Mouse (Mus musculus) embryonic facial prominence, embryonic 13.5 days (tissue): ENCODE results near the gene Gm16181. TPM values are rescaled to one million over a fixed set of nuclear protein-coding genes. Genes with fewer than 3 reads are reported as not detected.

Source experiments
- ATAC-seq: fragments of 200-750 bp; cut with Nextera tagmentation; 2 replicates; pipeline ENCODE4 v1.8.0; 2017; ENCODE audit warnings: low read depth; ENCODE audit not compliant: insufficient number of reproducible peaks, insufficient read depth, low FRiP score, low TSS enrichment
- H3K27ac ChIP-seq: fragments of 300-500 bp; sonication (generic); 2 replicates; pipeline ENCODE4 v1.5.1; 2015; ENCODE audit warnings: moderate library complexity, mild to moderate bottlenecking, inconsistent platforms
- H3K27me3 ChIP-seq: fragments of 300-500 bp; sonication (generic); 2 replicates; pipeline ENCODE4 v1.6.1; 2015; ENCODE audit warnings: mild to moderate bottlenecking, inconsistent platforms
- H3K36me3 ChIP-seq: fragments of 300-500 bp; sonication (generic); 2 replicates; pipeline ENCODE4 v1.6.1; 2015; ENCODE audit warnings: mild to moderate bottlenecking, inconsistent platforms
- H3K4me1 ChIP-seq: fragments of 300-500 bp; sonication (generic); 2 replicates; pipeline ENCODE4 v1.6.1; 2015; ENCODE audit warnings: inconsistent platforms
- H3K4me2 ChIP-seq: fragments of 300-500 bp; sonication (generic); 2 replicates; pipeline ENCODE4 v1.6.1; 2015; ENCODE audit warnings: moderate library complexity, mild to moderate bottlenecking, inconsistent platforms
- H3K4me3 ChIP-seq: fragments of 300-500 bp; sonication (generic); 2 replicates; pipeline ENCODE4 v1.5.1; 2015; ENCODE audit warnings: mild to moderate bottlenecking, inconsistent platforms
- H3K9ac ChIP-seq: fragments of 300-500 bp; sonication (generic); 2 replicates; pipeline ENCODE4 v1.6.1; 2015; ENCODE audit warnings: mild to moderate bottlenecking, inconsistent platforms
- H3K9me3 ChIP-seq: fragments of 300-500 bp; sonication (generic); 2 replicates; pipeline ENCODE4 v1.6.1; 2016; ENCODE audit warnings: inconsistent platforms
- WGBS: fragments of 180-500 bp; shearing (Covaris S2); methylation state at CpG from one replicate; pipeline ENCODE4 v1.1.7; 2015; ENCODE audit warnings: mixed read lengths; 5-methylcytosine and 5-hydroxymethylcytosine counted together
- polyA plus RNA-seq: library from polyadenylated mRNA; unstranded; fragments of >200 nt; fragmentation: Nextera tagmentation; extraction: Ambion mirVana; gene quantifications from 2 replicates; pipeline ENCODE4 v1.2.1, GENCODE M21; 2015

Gene Gm16181
- not detected in 2 replicates for polyA plus RNA-seq

DNA sequence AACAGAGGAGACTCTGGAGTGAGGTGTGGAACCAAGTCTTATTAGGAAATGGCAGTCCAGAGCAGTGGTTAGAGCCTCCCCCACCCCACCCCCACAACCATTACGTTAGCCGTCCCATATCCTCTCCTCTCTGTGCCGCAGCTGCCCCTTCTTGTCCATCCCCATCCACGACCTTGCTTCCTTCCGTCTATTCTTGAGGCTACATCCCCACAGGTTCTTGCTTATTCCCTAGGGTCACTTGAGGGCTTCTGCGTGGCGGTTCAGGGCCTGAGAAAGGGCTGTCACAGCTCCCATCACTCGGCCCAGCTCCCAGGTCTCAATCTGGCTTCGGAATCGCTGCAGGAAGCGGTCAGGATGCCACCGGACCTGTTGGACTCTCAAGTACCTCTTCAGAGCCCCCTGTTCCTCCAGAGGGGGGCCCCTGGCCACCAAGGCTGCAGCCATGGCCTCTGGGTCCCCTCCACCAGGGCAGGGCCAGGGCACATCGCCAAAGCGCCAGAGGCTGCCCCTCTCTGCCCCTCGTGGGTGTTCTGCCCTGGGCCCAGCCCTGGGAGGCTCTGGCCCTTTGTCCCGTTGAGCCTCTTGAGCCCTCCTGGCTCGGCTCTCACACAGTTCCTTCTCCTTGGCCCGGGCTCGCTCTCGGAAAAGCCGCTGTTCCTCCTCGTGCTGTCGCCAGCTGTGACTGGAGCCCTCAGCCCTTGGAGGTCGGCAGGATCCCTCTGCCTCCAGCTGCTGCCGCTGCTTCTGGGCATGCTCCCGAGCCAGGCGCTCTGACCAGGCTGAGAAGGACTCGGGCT lies at the start of gene Gm16181:
Gene Gm16181 (plus strand): TSS at position 679 of the 797 bp plus-strand sequence.
- 84% methylated on average over 28 of the region's 28 CpGs for WGBS
- ATAC-seq, result no peak
- peaks cover 41% of the 10 kb centered on the region for H3K36me3 ChIP-seq
- no peaks in the 10 kb centered on the region for H3K27me3 ChIP-seq
- H3K27ac ChIP-seq, result no peak within 1 kb of the TSS
- H3K4me2 ChIP-seq, result no peak within 1 kb of the TSS
- H3K4me3 ChIP-seq, result no peak within 1 kb of the TSS
- no peaks in the 10 kb centered on the region for H3K9me3 ChIP-seq
- H3K9ac ChIP-seq, result no peak within 1 kb of the TSS
- H3K4me1 ChIP-seq, result 0 out of 2 replicates have a peak, but pooled peaks cover 3% of the 10 kb centered on the region

DNA sequence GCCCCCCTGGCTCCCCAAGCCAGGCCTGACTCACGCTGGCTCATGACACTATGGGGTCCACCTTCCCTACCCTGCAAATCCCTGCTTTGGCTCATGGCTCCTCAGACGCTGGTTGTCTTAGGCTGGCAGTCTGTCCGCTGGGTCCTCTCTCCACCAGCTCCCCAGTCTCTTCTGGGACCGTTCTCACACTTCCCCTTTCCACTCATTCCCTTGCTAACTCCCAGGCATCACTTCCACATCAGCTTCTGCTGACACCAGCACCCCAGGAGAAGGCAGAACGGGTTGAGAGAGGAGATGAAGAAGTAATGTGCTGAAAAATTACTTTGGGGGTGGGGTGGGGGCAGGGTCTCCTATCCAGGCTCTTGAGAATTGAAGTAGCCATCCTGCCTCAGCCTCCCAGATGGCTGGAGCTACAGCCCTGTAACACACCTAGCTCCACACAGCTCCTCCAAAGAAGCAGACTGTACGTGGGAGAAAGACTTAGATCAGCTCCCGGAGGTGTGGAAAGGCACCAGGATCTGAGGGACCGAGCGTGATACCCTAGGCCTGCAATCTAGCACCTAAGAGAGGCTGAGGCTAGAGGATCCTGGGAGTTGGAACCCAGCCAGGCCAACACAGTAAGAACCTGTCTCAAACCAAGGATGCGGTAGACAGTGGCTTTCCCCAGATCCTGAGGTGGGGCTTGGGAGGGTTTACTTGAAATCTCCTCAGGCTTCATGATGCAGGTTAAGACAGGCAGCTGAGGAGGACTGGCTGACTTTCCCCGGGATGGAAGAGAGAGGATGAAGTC lies 48.0 kb upstream of the Gm16181 start:
- no peak overlapping the region for H3K4me2 ChIP-seq
- no peak overlapping the region for H3K9ac ChIP-seq
- 0 out of 2 replicates have a peak, but pooled peaks have one; percentile 22 for ATAC-seq
- H3K27me3 ChIP-seq, result no peaks in the 10 kb centered on the region
- WGBS, result 60% methylated on average over 11 of the region's 11 CpGs
- H3K27ac ChIP-seq, result peak overlapping the region; percentile 39; the same call in 1 of the 2 replicates
- no peak overlapping the region for H3K4me3 ChIP-seq
- H3K4me1 ChIP-seq, result peaks cover 15% of the 10 kb centered on the region
- H3K9me3 ChIP-seq, result no peaks in the 10 kb centered on the region
- no peaks in the 10 kb centered on the region for H3K36me3 ChIP-seq

DNA sequence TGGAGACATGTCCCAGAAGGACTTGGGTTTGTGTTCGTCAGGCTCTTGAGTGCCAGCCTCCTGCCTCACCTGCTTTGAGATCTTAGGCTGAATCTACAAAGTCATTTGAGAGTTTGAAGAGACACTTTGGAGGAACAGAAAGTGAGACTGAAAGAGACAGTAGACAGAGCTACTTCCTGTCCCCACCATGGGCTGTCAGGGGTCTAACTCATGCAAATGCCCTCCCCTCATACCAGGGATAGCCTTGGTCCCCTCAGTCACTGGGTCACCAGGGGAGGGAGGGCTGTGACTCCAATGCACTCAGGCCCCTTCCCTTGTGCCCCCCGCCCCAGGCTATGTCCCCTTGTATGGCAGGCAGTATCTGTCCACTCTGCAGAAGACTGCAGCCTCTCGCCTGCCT lies 47.3 kb upstream of the Gm16181 start:
- no peak overlapping the region for H3K4me2 ChIP-seq
- no peak for ATAC-seq
- H3K4me1 ChIP-seq, result peaks cover 15% of the 10 kb centered on the region
- H3K27me3 ChIP-seq, result no peaks in the 10 kb centered on the region
- H3K4me3 ChIP-seq, result no peak overlapping the region
- peak overlapping the region; percentile 39; the same call in 1 of the 2 replicates for H3K27ac ChIP-seq
- no peak overlapping the region for H3K9ac ChIP-seq
- WGBS, result 61% methylated on average over 3 of the region's 3 CpGs
- H3K9me3 ChIP-seq, result no peaks in the 10 kb centered on the region
- H3K36me3 ChIP-seq, result no peaks in the 10 kb centered on the region

DNA sequence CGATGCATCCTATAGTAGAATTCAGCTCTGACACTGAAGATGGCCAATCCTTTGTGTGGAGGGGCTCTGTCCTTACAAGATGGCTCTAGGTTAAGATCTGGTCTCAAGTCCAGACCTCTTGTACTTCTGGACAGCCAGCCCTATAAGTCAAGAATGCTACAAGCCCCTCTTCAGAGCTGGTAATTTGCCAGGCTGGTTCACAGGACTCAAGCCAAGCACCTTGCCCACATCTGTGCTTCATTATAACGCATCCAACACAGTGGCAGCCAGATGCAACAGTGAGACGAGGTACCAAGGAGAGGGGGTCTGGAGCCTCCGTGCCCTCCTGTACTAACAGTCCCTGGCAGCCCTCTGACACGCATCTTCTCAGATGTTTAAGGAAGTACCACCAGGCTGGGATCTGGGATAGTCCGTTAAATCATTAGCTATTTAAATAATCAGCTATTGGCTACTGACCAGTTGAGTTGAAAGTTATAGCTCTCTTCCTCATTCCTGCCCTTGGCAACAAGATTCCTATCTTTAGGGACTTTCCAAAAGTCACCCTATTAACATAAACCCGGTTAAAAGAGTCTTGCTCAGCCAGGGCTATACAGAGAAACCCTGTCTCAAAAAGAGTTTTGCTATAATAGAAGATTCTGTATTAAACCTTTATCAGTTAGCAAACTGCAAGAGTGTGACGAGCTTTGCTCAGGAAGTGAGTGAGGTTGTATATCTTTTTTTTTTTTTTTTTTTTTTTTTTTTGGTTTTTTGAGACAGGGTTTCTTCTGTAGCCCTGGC lies 46.2 kb upstream of the Gm16181 start:
- Histone ChIP-seq H3K4me1 (peaks cover 15% of the 10 kb centered on the region), H3K4me3 (no peak overlapping the region), H3K9me3 (no peaks in the 10 kb centered on the region), H3K27ac (peak overlapping the region; percentile 39), H3K9ac (0 out of 2 replicates have a peak overlapping the region, but pooled peaks have one; percentile 49), H3K4me2 (no peak overlapping the region), H3K36me3 (no peaks in the 10 kb centered on the region), H3K27me3 (no peaks in the 10 kb centered on the region)
- WGBS, result 48% methylated on average over 8 of the region's 8 CpGs
- no peak for ATAC-seq

DNA sequence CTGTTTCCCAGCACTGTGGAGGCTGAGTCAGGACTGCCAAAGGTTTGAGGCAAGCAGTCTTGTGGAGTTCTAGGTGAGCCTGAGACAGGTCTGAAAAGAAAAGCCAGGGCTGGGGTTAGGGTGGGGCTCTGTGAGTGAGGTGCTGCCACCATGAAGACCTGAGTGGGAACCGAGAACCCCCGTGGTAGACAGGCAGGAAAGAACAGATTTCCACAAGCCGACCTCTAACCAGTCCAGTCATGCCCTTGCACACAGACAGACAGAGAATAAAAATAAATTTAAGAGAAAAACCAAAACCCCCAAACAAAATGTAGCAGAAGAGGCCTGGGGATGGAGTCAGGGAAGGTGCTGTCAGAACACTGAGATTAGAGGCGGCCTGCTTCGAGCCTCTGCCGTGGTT lies 45.3 kb upstream of the Gm16181 start:
- no peak overlapping the region for H3K27ac ChIP-seq
- 58% methylated on average over 6 of the region's 6 CpGs for WGBS
- H3K36me3 ChIP-seq, result no peaks in the 10 kb centered on the region
- H3K4me3 ChIP-seq, result no peak overlapping the region
- no peaks in the 10 kb centered on the region for H3K9me3 ChIP-seq
- no peak for ATAC-seq
- no peaks in the 10 kb centered on the region for H3K27me3 ChIP-seq
- H3K4me1 ChIP-seq, result peaks cover 15% of the 10 kb centered on the region
- H3K9ac ChIP-seq, result no peak overlapping the region
- no peak overlapping the region for H3K4me2 ChIP-seq

DNA sequence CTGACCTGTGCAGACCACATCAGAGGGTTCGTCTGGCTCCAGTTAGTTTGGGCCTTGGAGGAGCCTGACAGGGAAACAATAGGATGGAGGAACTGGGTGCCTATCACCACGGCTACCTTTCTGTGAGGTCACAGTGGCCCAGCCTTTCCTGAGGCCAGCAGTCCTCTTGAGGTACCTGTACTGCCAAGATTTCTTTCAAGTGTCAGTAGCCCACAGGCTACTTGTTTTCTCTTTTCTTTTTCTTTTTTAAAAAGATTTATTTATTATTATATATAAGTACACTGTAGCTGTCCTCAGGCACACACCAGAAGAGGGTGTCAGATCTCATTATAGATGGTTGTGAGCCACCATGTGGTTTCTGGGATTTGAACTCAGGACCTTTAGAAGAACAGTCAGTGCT lies 44.7 kb upstream of the Gm16181 start, which contains the start of gene Aif1:
Gene Aif1 (minus strand): TSS at position 101 of the 400 bp plus-strand sequence.
- Histone ChIP-seq H3K4me2 (no peak within 1 kb of the TSS), H3K4me3 (no peak within 1 kb of the TSS), H3K9me3 (no peaks in the 10 kb centered on the region), H3K27me3 (no peaks in the 10 kb centered on the region), H3K27ac (no peak within 1 kb of the TSS), H3K4me1 (peaks cover 15% of the 10 kb centered on the region), H3K9ac (no peak within 1 kb of the TSS), H3K36me3 (no peaks in the 10 kb centered on the region)
- WGBS, result 44% methylated on average over 2 of the region's 2 CpGs
- ATAC-seq, result no peak

DNA sequence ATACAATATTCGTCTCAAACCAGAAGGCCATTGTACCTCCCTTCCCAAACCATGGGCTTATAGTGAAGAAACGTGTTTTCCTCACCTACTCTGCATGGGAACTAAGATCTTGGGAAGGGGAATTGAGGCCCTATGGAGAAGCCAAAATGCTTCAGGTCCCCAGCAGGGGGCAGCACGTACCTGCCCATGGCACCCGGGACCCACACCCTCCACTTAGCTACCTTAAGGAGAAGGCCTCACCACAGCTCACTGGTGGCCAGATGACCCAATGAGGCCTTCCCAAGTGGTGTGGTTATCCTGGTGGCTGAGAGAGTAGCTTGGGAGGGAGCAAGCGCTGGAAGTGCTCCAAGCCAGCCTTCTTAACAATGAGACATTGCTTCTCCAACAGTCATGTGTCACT lies 42.1 kb upstream of the Gm16181 start:
- Histone ChIP-seq H3K4me2 (no peak overlapping the region), H3K4me3 (no peak overlapping the region), H3K9ac (no peak overlapping the region), H3K27me3 (no peaks in the 10 kb centered on the region), H3K36me3 (no peaks in the 10 kb centered on the region), H3K4me1 (peaks cover 9% of the 10 kb centered on the region), H3K9me3 (no peaks in the 10 kb centered on the region), H3K27ac (no peak overlapping the region)
- ATAC-seq, result 0 out of 2 replicates have a peak, but pooled peaks have one; percentile 35
- WGBS, result 10% methylated on average over 5 of the region's 5 CpGs

DNA sequence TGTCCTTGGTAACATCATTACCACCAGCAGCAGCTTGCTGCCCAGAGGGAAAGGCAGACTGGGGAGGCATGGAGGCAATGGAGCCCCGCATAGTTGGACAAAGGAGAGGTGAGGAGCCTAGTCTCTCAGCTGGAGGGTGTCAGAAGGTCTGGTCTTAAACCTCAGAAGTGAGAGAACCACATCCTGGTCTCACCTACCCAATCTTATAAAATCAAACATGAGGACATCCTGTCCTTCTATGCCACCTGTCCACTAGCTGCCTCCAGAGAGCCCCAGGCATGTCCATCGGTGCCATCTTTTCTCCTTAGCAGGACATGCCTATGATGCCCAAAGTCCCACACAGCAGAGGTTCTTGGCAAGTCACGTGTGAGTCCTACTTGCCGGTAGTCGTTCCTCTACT lies 40.5 kb upstream of the Gm16181 start:
- WGBS, result 83% methylated on average over 5 of the region's 5 CpGs
- Histone ChIP-seq H3K27me3 (no peaks in the 10 kb centered on the region), H3K9me3 (no peaks in the 10 kb centered on the region), H3K36me3 (no peaks in the 10 kb centered on the region), H3K9ac (no peak overlapping the region), H3K27ac (no peak overlapping the region), H3K4me3 (no peak overlapping the region), H3K4me2 (no peak overlapping the region), H3K4me1 (no peaks in the 10 kb centered on the region)
- no peak for ATAC-seq

DNA sequence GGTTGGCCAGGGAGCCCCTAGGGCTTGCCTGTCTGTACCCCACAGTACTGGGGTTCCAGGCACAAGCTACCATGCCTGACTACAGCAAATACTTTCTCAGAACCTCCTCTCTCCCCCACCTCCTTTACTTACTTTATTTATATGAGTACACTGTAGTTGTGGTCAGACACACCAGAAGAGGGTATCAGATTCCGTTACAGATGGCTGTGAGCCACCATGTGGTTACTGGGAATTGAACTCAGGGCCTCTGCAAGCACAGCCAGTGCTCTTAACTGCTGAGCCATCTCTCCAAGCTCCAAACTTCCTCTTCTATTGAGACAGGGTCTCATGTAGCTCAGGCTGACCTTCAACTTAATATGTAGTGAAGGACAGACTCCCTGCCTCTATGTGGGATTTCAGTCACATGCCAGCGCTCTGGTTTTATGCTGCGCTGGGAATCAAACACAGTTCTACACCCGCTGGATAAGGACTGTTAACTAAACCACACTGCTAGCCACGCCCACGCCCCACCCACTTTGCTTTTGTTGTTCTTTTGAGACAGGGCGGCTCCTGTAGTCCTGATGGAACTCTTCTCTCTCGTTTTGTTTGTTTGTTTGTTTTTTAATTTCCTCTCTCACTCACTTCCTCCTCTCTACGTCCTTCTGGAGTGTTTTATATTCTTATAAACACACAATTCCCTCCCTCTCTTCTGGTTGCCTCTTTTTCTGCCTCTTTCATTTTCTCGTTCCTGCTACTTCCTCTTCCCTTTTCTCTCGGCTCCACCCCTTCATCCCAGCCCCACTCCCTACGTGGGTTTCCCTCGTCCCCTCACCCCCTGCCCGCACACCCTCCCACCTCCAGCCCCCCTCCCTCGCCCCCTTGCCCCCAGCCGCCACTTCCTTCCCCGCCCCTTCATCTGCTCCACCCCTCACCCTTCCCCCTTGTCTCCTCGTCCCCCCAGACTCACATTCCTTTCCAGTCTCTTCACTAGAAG lies 34.7 kb upstream of the Gm16181 start:
- H3K4me2 ChIP-seq, result peak overlapping the region; percentile 60
- H3K36me3 ChIP-seq, result no peaks in the 10 kb centered on the region
- H3K4me3 ChIP-seq, result peak overlapping the region; percentile 44
- 3% methylated on average over 18 of the region's 18 CpGs for WGBS
- no peaks in the 10 kb centered on the region for H3K9me3 ChIP-seq
- ATAC-seq, result peak; percentile 49; the same call in 1 of the 2 replicates
- H3K4me1 ChIP-seq, result peaks cover 9% of the 10 kb centered on the region
- no peaks in the 10 kb centered on the region for H3K27me3 ChIP-seq
- peak overlapping the region; percentile 49; the same call in 1 of the 2 replicates for H3K9ac ChIP-seq
- H3K27ac ChIP-seq, result peak overlapping the region; percentile 84

DNA sequence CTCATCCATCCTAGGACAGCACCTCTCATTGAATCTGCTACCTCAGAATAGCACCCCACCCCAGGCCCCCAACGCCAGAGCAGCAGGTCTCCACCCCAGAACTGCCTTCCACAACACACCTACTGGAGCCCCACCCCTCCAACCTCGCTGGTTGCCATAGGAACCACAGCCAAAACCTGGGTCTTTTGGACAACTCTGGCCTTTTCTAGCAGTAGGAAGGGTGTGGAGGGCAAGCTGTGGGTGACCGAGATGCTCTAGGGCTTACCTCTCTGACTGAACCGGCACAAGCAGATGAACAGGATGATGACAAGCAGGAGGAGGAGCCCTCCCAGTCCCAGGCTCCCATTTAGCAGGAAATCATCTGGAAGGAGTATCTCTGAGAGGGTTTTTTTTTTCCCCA lies 34.0 kb upstream of the Gm16181 start:
- Histone ChIP-seq H3K9me3 (no peaks in the 10 kb centered on the region), H3K36me3 (no peaks in the 10 kb centered on the region), H3K27ac (peak overlapping the region; percentile 84), H3K4me2 (peak overlapping the region; percentile 60), H3K9ac (no peak overlapping the region), H3K27me3 (no peaks in the 10 kb centered on the region), H3K4me3 (peak overlapping the region; percentile 44), H3K4me1 (peaks cover 9% of the 10 kb centered on the region)
- WGBS, result under 1% methylated on average over 4 of the region's 4 CpGs
- ATAC-seq, result no peak; the same call in 1 of the 2 replicates
